Mouse (Mus musculus): Measurements from ENCODE around the gene Hpse. TPM values are rescaled to one million over a fixed set of nuclear protein-coding genes. Genes with fewer than 3 reads are reported as not detected.

Gene Hpse
- polyA plus RNA-seq, 1 experiment from 2014 or later = 17.3 TPM

DNA sequence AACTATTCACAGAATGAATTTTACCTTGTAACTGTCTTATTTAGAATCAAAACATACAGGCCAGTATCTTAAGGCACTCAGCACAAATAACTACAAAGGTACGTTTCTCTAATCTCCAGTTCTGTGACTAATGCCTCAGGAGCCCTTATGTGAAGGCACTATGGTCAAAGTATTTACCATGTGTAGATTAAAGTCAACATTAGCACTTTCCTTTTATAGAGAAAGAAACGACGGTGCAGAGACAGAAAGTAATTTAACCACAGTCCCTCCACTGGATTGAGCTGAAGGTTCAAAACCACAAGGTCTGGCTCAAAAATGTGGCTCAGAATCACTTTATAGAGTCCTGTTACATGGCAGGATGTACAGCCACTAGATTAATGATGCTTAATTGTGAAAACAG is 47.6 kb downstream of the Hpse start:
- no peaks in the 10 kb centered on the region for H3K4me1 ChIP-seq (replicated peaks; ENCODE audit: control insufficient read depth, insufficient read depth)
- H3K36me3 ChIP-seq (ENCODE audit: control insufficient read depth, insufficient read depth, low read length) = no peaks in the 10 kb centered on the region
- DNase-seq (ENCODE audit: low spot score) = no peak
- peak overlapping the region; percentile 88; the same call in 1 of the 2 replicates for H3K4me2 ChIP-seq (replicated peaks; ENCODE audit: low read depth)
- H3K27me3 ChIP-seq (ENCODE audit: control insufficient read depth, insufficient read depth, low read length) = no peaks in the 10 kb centered on the region
- no peak for TF ChIP-seq CTCF (IDR thresholded peaks at IDR 0.05; ENCODE audit: low read depth)
- no peak for TF ChIP-seq EP300 (optimal IDR thresholded peaks at IDR 0.05)
- H3K4me3 ChIP-seq (ENCODE audit: low read depth, low read length) = 0 out of 2 replicates have a peak overlapping the region, but pooled peaks have one; percentile 3
- peak overlapping the region; percentile 46; the same call in 1 of the 2 replicates for H3K27ac ChIP-seq (replicated peaks)
- peak; percentile 68 for ATAC-seq (ENCODE audit: low FRiP score, low TSS enrichment)
- H3K9me3 ChIP-seq (ENCODE audit: control insufficient read depth, low read length) = no peaks in the 10 kb centered on the region
- 37% methylated on average over 3 of the region's 3 CpGs for WGBS
- no peak overlapping the region for H3K9ac ChIP-seq (ENCODE audit: low read length)

DNA sequence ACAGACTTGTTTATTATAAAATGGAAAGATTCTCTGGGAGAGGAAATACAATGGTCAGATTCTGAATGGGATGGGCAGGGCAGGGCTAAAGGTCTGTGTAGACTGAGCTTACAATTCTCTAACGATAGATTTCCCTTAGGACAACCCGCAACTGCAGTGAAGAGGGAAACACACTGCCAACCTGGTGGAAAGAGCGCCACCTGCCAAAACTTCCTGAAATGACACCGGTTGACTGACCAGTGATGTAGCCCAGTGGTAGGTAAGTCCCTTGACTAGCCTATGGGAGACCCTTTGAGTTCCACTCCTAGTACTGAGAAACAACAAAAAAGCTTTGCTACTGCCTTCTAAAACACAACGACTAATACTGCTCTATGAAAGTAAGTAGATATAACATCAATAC is 48.1 kb downstream of the Hpse start:
- ATAC-seq (ENCODE audit: low FRiP score, low TSS enrichment) (peak; percentile 57), DNase-seq (ENCODE audit: low spot score) (peak; percentile 83)
- Histone ChIP-seq H3K36me3 (ENCODE audit: control insufficient read depth, insufficient read depth, low read length) (no peaks in the 10 kb centered on the region), H3K4me3 (ENCODE audit: low read depth, low read length) (no peak overlapping the region), H3K9me3 (ENCODE audit: control insufficient read depth, low read length) (no peaks in the 10 kb centered on the region), H3K4me1 (replicated peaks; ENCODE audit: control insufficient read depth, insufficient read depth) (no peaks in the 10 kb centered on the region), H3K27ac (replicated peaks) (no peak overlapping the region), H3K4me2 (replicated peaks; ENCODE audit: low read depth) (no peak overlapping the region), H3K27me3 (ENCODE audit: control insufficient read depth, insufficient read depth, low read length) (no peaks in the 10 kb centered on the region), H3K9ac (ENCODE audit: low read length) (no peak overlapping the region)
- TF ChIP-seq EP300 (optimal IDR thresholded peaks at IDR 0.05) = no peak
- peak; percentile 76 for TF ChIP-seq CTCF (IDR thresholded peaks at IDR 0.05; ENCODE audit: low read depth)
- WGBS = 11% methylated on average over 5 of the region's 5 CpGs

DNA sequence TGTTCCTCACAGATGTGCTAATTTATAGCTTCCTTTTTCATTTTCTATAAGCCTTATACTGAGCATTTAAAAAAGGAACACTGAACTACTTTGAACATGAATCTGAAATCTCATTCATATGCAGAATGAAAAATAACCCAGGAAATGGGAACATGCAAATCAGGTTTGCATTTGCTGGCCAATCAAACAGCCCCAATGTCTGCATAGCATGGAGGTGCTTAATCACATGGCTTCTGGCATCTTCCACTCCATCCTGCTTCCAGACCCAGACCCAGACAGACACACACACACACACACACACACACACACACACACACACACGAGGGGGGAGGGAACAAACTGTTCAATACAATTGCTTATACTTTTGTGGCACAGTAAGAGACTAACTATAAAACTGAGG is 52.6 kb downstream of the Hpse start:
- TF ChIP-seq EP300 (optimal IDR thresholded peaks at IDR 0.05) = no peak
- TF ChIP-seq CTCF (IDR thresholded peaks at IDR 0.05; ENCODE audit: low read depth) = no peak
- Histone ChIP-seq H3K4me2 (replicated peaks; ENCODE audit: low read depth) (no peak overlapping the region), H3K36me3 (ENCODE audit: control insufficient read depth, insufficient read depth, low read length) (no peaks in the 10 kb centered on the region; the same call in 1 of the 2 replicates), H3K27me3 (ENCODE audit: control insufficient read depth, insufficient read depth, low read length) (no peaks in the 10 kb centered on the region), H3K9me3 (ENCODE audit: control insufficient read depth, low read length) (no peaks in the 10 kb centered on the region), H3K9ac (ENCODE audit: low read length) (no peak overlapping the region), H3K4me3 (ENCODE audit: low read depth, low read length) (no peak overlapping the region), H3K27ac (replicated peaks) (no peak overlapping the region), H3K4me1 (replicated peaks; ENCODE audit: control insufficient read depth, insufficient read depth) (no peaks in the 10 kb centered on the region)
- DNase-seq (ENCODE audit: low spot score) (no peak), ATAC-seq (ENCODE audit: low FRiP score, low TSS enrichment) (no peak)
- WGBS = 100% methylated on average over 1 of the region's 1 CpGs

DNA sequence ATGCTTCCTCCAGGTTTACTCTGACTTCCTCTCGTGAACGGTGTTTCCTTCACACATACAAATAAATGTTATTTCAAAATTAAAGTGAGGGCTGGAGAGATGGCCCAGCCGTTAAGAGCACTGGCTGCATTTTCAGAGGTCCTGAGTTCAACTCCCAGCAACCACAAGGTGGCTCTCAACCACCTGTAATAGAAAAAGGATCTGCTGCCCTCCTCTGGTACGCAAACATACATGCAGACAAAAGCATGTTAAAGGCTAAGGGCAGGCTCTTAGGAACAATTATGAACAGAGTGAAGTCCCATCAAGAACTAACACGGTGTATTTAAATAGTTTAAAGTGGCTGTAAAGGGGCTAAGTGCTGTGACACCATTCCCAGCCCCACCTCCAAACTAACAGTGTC is 55.7 kb downstream of the Hpse start:
- Histone ChIP-seq H3K27ac (replicated peaks) (no peak overlapping the region), H3K9me3 (ENCODE audit: control insufficient read depth, low read length) (no peaks in the 10 kb centered on the region), H3K9ac (ENCODE audit: low read length) (no peak overlapping the region), H3K36me3 (ENCODE audit: control insufficient read depth, insufficient read depth, low read length) (peaks cover 9% of the 10 kb centered on the region), H3K4me3 (ENCODE audit: low read depth, low read length) (no peak overlapping the region), H3K4me1 (replicated peaks; ENCODE audit: control insufficient read depth, insufficient read depth) (no peaks in the 10 kb centered on the region), H3K4me2 (replicated peaks; ENCODE audit: low read depth) (no peak overlapping the region), H3K27me3 (ENCODE audit: control insufficient read depth, insufficient read depth, low read length) (no peaks in the 10 kb centered on the region)
- ATAC-seq (ENCODE audit: low FRiP score, low TSS enrichment) = peak; percentile 46
- 39% methylated on average over 5 of the region's 5 CpGs for WGBS
- TF ChIP-seq CTCF (IDR thresholded peaks at IDR 0.05; ENCODE audit: low read depth) (peak; percentile 98), EP300 (optimal IDR thresholded peaks at IDR 0.05) (no peak)
- peak; percentile 49 for DNase-seq (ENCODE audit: low spot score)

DNA sequence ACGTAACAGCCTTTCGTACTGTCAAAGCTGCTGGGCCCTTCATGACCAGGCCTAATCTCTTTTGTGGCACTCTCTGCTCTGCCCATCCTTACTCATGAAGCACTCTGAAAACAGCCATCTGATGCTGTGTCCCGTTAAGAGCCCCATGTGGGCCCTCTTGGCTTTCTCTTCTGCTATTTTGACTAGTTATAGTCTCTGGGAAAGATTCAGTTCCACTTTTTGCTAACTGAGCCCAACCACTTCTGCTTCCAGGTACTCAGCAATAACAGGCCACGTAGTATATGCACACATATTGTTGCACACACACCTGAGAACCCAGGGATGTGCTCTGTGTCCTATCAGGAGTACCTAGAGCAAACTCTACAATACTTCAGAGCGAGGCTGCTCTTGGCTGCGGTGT is 56.5 kb downstream of the Hpse start:
- H3K4me2 ChIP-seq (replicated peaks; ENCODE audit: low read depth) = no peak overlapping the region
- WGBS = 94% methylated on average over 6 of the region's 6 CpGs
- no peaks in the 10 kb centered on the region for H3K9me3 ChIP-seq (ENCODE audit: control insufficient read depth, low read length)
- H3K9ac ChIP-seq (ENCODE audit: low read length) = no peak overlapping the region
- peaks cover 10% of the 10 kb centered on the region for H3K36me3 ChIP-seq (ENCODE audit: control insufficient read depth, insufficient read depth, low read length)
- H3K27ac ChIP-seq (replicated peaks) = no peak overlapping the region
- H3K4me1 ChIP-seq (replicated peaks; ENCODE audit: control insufficient read depth, insufficient read depth) = no peaks in the 10 kb centered on the region
- TF ChIP-seq EP300 (optimal IDR thresholded peaks at IDR 0.05) (no peak), CTCF (IDR thresholded peaks at IDR 0.05; ENCODE audit: low read depth) (no peak)
- H3K4me3 ChIP-seq (ENCODE audit: low read depth, low read length) = no peak overlapping the region
- ATAC-seq (ENCODE audit: low FRiP score, low TSS enrichment) (no peak), DNase-seq (ENCODE audit: low spot score) (no peak)
- H3K27me3 ChIP-seq (ENCODE audit: control insufficient read depth, insufficient read depth, low read length) = no peaks in the 10 kb centered on the region

DNA sequence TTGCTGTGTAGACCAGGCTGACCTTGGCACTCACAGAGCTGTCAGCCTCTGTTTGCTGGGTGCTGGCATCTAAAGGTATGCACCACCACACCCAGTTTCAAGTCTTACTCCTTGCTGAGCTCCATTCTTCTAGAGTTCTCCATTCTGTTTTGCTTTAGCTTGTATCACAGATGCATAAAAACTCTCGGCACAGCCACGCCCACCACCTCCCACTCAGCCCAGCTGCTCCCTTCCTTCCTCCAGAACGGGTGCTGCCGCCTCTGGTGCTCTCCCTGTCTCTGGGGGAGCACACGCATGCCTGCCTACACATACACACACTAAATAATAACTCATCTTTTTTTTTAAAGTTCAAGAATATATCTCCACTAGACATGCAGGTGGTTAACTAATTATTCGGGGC is 61.1 kb downstream of the Hpse start:
- no peaks in the 10 kb centered on the region for H3K9me3 ChIP-seq (ENCODE audit: control insufficient read depth, low read length)
- H3K27me3 ChIP-seq (ENCODE audit: control insufficient read depth, insufficient read depth, low read length) = no peaks in the 10 kb centered on the region
- no peak overlapping the region for H3K27ac ChIP-seq (replicated peaks)
- peaks cover 19% of the 10 kb centered on the region; the same call in 1 of the 2 replicates for H3K36me3 ChIP-seq (ENCODE audit: control insufficient read depth, insufficient read depth, low read length)
- no peaks in the 10 kb centered on the region for H3K4me1 ChIP-seq (replicated peaks; ENCODE audit: control insufficient read depth, insufficient read depth)
- no peak for ATAC-seq (ENCODE audit: low FRiP score, low TSS enrichment)
- no peak overlapping the region for H3K9ac ChIP-seq (ENCODE audit: low read length)
- no peak overlapping the region for H3K4me3 ChIP-seq (ENCODE audit: low read depth, low read length)
- H3K4me2 ChIP-seq (replicated peaks; ENCODE audit: low read depth) = no peak overlapping the region
- TF ChIP-seq CTCF (IDR thresholded peaks at IDR 0.05; ENCODE audit: low read depth) (no peak), EP300 (optimal IDR thresholded peaks at IDR 0.05) (no peak)
- 62% methylated on average over 6 of the region's 6 CpGs for WGBS
- DNase-seq (ENCODE audit: low spot score) = no peak

Measured in stomach, postnatal 0 days (tissue).